Mouse (Mus musculus): ENCODE data around the gene Map9.

DNA sequence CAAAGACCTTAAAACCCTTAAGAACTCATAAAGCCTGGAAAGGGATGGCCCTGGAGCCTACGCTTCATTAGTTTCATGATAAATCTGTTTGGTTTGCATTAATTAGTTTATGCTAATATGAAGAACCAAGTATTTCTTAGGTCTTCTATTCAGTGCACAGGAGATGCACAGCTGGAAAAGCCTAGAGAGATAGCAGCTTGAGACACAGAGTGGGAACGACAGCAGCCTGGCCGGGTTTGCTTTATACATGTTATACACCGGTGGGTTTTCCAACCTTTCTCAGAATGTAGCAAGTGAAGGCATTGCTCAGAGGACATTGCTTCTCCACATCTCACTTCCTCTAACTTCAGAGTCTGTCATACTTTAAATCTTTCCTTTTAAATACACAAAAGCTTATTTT, 25.3 kb upstream of the Map9 start:
- no peak for TF ChIP-seq CTCF (IDR thresholded peaks at IDR 0.05; ENCODE audit: borderline replicate concordance, control insufficient read depth, extremely low read depth, insufficient read depth, low read length, poor library complexity)
- TF ChIP-seq POLR2A (IDR thresholded peaks at IDR 0.05; ENCODE audit: control insufficient read depth, extremely low read depth, insufficient read depth, low read length, poor library complexity) = no peak

All from thymus, adult 2 months (tissue).